Mouse (Mus musculus) liver, embryonic 14.5 days (tissue): Measurements from ENCODE around the gene Gm28038.

Experiments used
- CTCF ChIP-seq: IDR thresholded peaks from 2 replicates; pipeline ENCODE4 v1.5.1; 2016; ENCODE audit warnings: antibody characterized with exemption, low read depth, control low read depth
- EP300 ChIP-seq: IDR thresholded peaks from 2 replicates; pipeline ENCODE4 v1.6.1; 2016; ENCODE audit warnings: antibody characterized with exemption, low read depth

GRCm38 (mm10) chr2:30285416-30286181 lies 4.8 kb downstream of the Gm28038 start:
- TF ChIP-seq CTCF: 0 out of 2 replicates have a peak, but pooled peaks have one; percentile 3
- no peak for TF ChIP-seq EP300
